Comparison of ENCODE assay signal across 14 mouse cellular contexts in the genomic region with DNA sequence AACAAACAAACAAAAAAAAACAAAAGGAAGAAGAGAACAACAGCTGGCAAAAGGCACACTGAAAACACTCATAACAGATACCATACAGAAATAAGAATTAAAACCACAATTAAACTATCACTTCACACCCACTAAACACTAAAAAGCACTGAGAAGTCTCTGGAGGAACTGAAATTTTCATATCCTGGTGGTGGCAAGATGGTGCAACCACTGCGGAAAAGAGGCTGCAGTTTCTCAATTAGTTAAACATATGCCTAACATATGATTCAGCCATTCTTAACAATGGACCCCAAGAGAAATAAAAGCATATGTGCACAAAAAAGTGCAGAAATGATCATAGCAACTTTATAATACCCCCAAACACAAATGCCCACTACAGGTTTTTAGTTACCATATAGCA. TPM values are rescaled to one million over a fixed set of nuclear protein-coding genes. Genes with fewer than 3 reads are reported as not detected.
DNase-seq lines count a peak whose midpoint lies in the region; ATAC-seq and TF ChIP-seq lines count a peak whose summit lies in the region.
"Had no signal": no experiment of that assay in that cellular context is flagged by ENCODE, and none has a peak within 500 bp of the region (broad histone marks: within the 10 kb centered on the region; RNA-seq: fewer than 3 reads in every experiment).

No protein-coding gene starts in this region.

- no peaks in the 10 kb centered on the region for H3K27me3 ChIP-seq in liver, embryonic 12.5 days (replicated peaks)
- no peaks in the 10 kb centered on the region for H3K27me3 ChIP-seq in liver, embryonic 11.5 days (replicated peaks; ENCODE audit: control insufficient read depth, insufficient read depth, low read length)
- no peaks in the 10 kb centered on the region for H3K27me3 ChIP-seq in embryonic facial prominence, embryonic 14.5 days (replicated peaks; ENCODE audit: control insufficient read depth, insufficient read depth, low read length)
- H3K27me3 ChIP-seq in hindbrain, embryonic 14.5 days (ENCODE audit: control insufficient read depth, insufficient read depth, low read length), result no peaks in the 10 kb centered on the region
- H3K27me3 ChIP-seq in midbrain, postnatal 0 days (ENCODE audit: insufficient read depth, low read length), result no peaks in the 10 kb centered on the region

- no peak for DNase-seq in liver, embryonic 11.5 days (ENCODE audit: low spot score)
- no peak for DNase-seq in embryonic facial prominence, embryonic 14.5 days (ENCODE audit: low spot score)
- DNase-seq in hindbrain, embryonic 14.5 days (ENCODE audit: low spot score), result no peak
- DNase-seq in midbrain, postnatal 0 days (ENCODE audit: low spot score), result no peak
- DNase-seq in layer of hippocampus, postnatal 36 days, result no peak
- no peak for DNase-seq in retina, embryonic 14.5 days (ENCODE audit: low spot score)
- no peak for DNase-seq in cerebellum, postnatal 10 days
- DNase-seq: adrenal gland, postnatal 36 days; cerebellum, adult 8-10 months; gastrocnemius, adult 2 months; kidney, adult 11 months; layer of hippocampus, adult 9-11 months; thymus, postnatal 4 days had no signal

- no peak overlapping the region for H3K27ac ChIP-seq in liver, embryonic 12.5 days
- H3K27ac ChIP-seq in liver, embryonic 11.5 days (ENCODE audit: low read depth, low read length), result no peak overlapping the region
- no peak overlapping the region; the same call in 1 of the 2 replicates for H3K27ac ChIP-seq in embryonic facial prominence, embryonic 14.5 days (replicated peaks; ENCODE audit: low read depth, low read length)
- H3K27ac ChIP-seq in hindbrain, embryonic 14.5 days, result no peak overlapping the region
- H3K27ac ChIP-seq in midbrain, postnatal 0 days (ENCODE audit: low read depth, low read length), result no peak overlapping the region
- H3K27ac ChIP-seq: gastrocnemius, adult 2 months had no signal

- peaks cover 37% of the 10 kb centered on the region for H3K4me1 ChIP-seq in liver, embryonic 12.5 days
- peaks cover 4% of the 10 kb centered on the region for H3K4me1 ChIP-seq in liver, embryonic 11.5 days (replicated peaks; ENCODE audit: control insufficient read depth, insufficient read depth, low read length)
- H3K4me1 ChIP-seq in embryonic facial prominence, embryonic 14.5 days (ENCODE audit: control insufficient read depth, insufficient read depth, low read length), result peaks cover 23% of the 10 kb centered on the region
- peaks cover 28% of the 10 kb centered on the region for H3K4me1 ChIP-seq in hindbrain, embryonic 14.5 days (replicated peaks; ENCODE audit: control insufficient read depth, insufficient read depth, low read length)
- H3K4me1 ChIP-seq in midbrain, postnatal 0 days (ENCODE audit: insufficient read depth, low read length), result peaks cover 17% of the 10 kb centered on the region

- peak overlapping the region; percentile 3; the same call in 1 of the 2 replicates for H3K4me2 ChIP-seq in liver, embryonic 12.5 days
- H3K4me2 ChIP-seq in liver, embryonic 11.5 days, result no peak overlapping the region
- H3K4me2 ChIP-seq in embryonic facial prominence, embryonic 14.5 days (ENCODE audit: low read depth, low read length), result peak overlapping the region; percentile 16; the same call in 1 of the 2 replicates
- peak overlapping the region; percentile 39 for H3K4me2 ChIP-seq in hindbrain, embryonic 14.5 days (replicated peaks)
- H3K4me2 ChIP-seq in midbrain, postnatal 0 days (ENCODE audit: low read depth, low read length, poor library complexity, severe bottlenecking), result peak overlapping the region; percentile 20

- WGBS in liver, embryonic 12.5 days (ENCODE audit: insufficient replicate concordance), result 95% methylated on average over 1 of the region's 1 CpGs
- 86% methylated on average over 1 of the region's 1 CpGs for WGBS in liver, embryonic 11.5 days
- 76% methylated on average over 1 of the region's 1 CpGs for WGBS in embryonic facial prominence, embryonic 14.5 days
- WGBS in hindbrain, embryonic 14.5 days, result 76% methylated on average over 1 of the region's 1 CpGs
- WGBS in midbrain, postnatal 0 days, result 81% methylated on average over 1 of the region's 1 CpGs

- H3K9ac ChIP-seq in liver, embryonic 12.5 days, result no peak overlapping the region
- no peak overlapping the region for H3K9ac ChIP-seq in liver, embryonic 11.5 days (ENCODE audit: low read depth, low read length)
- no peak overlapping the region for H3K9ac ChIP-seq in embryonic facial prominence, embryonic 14.5 days (ENCODE audit: low read depth, low read length)
- H3K9ac ChIP-seq in hindbrain, embryonic 14.5 days, result no peak overlapping the region
- H3K9ac ChIP-seq in midbrain, postnatal 0 days (replicated peaks; ENCODE audit: low read length, poor library complexity, severe bottlenecking), result no peak overlapping the region

- peaks cover 13% of the 10 kb centered on the region for H3K36me3 ChIP-seq in liver, embryonic 12.5 days
- no peaks in the 10 kb centered on the region for H3K36me3 ChIP-seq in liver, embryonic 11.5 days (ENCODE audit: control insufficient read depth, insufficient read depth, low read length)
- H3K36me3 ChIP-seq in embryonic facial prominence, embryonic 14.5 days (ENCODE audit: control insufficient read depth, insufficient read depth, low read length), result peaks cover 20% of the 10 kb centered on the region; the same call in 1 of the 2 replicates
- 0 out of 2 replicates have a peak, but pooled peaks cover 11% of the 10 kb centered on the region for H3K36me3 ChIP-seq in hindbrain, embryonic 14.5 days (replicated peaks; ENCODE audit: control insufficient read depth, insufficient read depth)
- H3K36me3 ChIP-seq in midbrain, postnatal 0 days (ENCODE audit: insufficient read depth, low read length), result no peaks in the 10 kb centered on the region

- no peak for ATAC-seq in liver, embryonic 12.5 days
- ATAC-seq in liver, embryonic 11.5 days (replicated peaks; ENCODE audit: low FRiP score), result no peak
- no peak for ATAC-seq in embryonic facial prominence, embryonic 14.5 days (ENCODE audit: low read depth)
- ATAC-seq in hindbrain, embryonic 14.5 days (ENCODE audit: low FRiP score), result no peak
- ATAC-seq in midbrain, postnatal 0 days (ENCODE audit: low FRiP score), result no peak

- H3K9me3 ChIP-seq in liver, embryonic 12.5 days (replicated peaks), result no peaks in the 10 kb centered on the region
- H3K9me3 ChIP-seq in liver, embryonic 11.5 days (ENCODE audit: control insufficient read depth, low read length), result no peaks in the 10 kb centered on the region
- H3K9me3 ChIP-seq in embryonic facial prominence, embryonic 14.5 days (ENCODE audit: control insufficient read depth, low read length), result no peaks in the 10 kb centered on the region
- no peaks in the 10 kb centered on the region for H3K9me3 ChIP-seq in hindbrain, embryonic 14.5 days (ENCODE audit: control insufficient read depth, low read length)
- no peaks in the 10 kb centered on the region for H3K9me3 ChIP-seq in midbrain, postnatal 0 days (ENCODE audit: low read length)

- no peak for TF ChIP-seq CTCF in midbrain, postnatal 0 days (IDR thresholded peaks at IDR 0.05)

- no peak overlapping the region for H3K4me3 ChIP-seq in liver, embryonic 12.5 days
- H3K4me3 ChIP-seq in liver, embryonic 11.5 days (ENCODE audit: low read depth, low read length), result no peak overlapping the region
- no peak overlapping the region for H3K4me3 ChIP-seq in embryonic facial prominence, embryonic 14.5 days (ENCODE audit: low read depth, low read length)
- H3K4me3 ChIP-seq in hindbrain, embryonic 14.5 days (replicated peaks; ENCODE audit: low read length), result no peak overlapping the region
- no peak overlapping the region for H3K4me3 ChIP-seq in midbrain, postnatal 0 days (ENCODE audit: low read depth, low read length)
- H3K4me3 ChIP-seq: gastrocnemius, adult 2 months had no signal

RNA-seq across cellular contexts. Expression of a gene that starts 5.0 kb away (rescaled TPM):
- polyA plus RNA-seq in liver, embryonic 12.5 days (2016; fragmentation: Nextera tagmentation; extraction: Ambion mirVana), result 12.8 and 14.3 TPM in 2 replicates
- polyA plus RNA-seq in liver, embryonic 11.5 days (2014; fragmentation: Nextera tagmentation; extraction: Ambion mirVana), result 33.2 and 38.6 TPM in 2 replicates
- 61.8 and 77.1 TPM in 2 replicates for polyA plus RNA-seq in embryonic facial prominence, embryonic 14.5 days (2014; fragmentation: Nextera tagmentation; extraction: Ambion mirVana)
- polyA plus RNA-seq in hindbrain, embryonic 14.5 days (2014; fragmentation: Nextera tagmentation; extraction: Ambion mirVana), result 287 and 305 TPM in 2 replicates
- 236 and 298 TPM in 2 replicates for total RNA-seq in midbrain, postnatal 0 days (2014; rRNA removed)
- polyA plus RNA-seq in midbrain, postnatal 0 days (2015; fragmentation: Nextera tagmentation; extraction: Ambion mirVana), result 162 and 180 TPM in 2 replicates
- total RNA-seq in layer of hippocampus, postnatal 36 days (2021), result 100 to 1,000 TPM; 133 to 134 TPM
